Mouse (Mus musculus) thymus, adult 18-20 months (tissue): Measurements from ENCODE around the gene Cox17.

Source experiments
- DNase-seq, 2 experiments: peaks; one replicate each; pipeline ENCODE4 v3.0.0; 2022; ENCODE audit warnings: mixed read lengths in 2 of 2

Cox17 gene

DNA sequence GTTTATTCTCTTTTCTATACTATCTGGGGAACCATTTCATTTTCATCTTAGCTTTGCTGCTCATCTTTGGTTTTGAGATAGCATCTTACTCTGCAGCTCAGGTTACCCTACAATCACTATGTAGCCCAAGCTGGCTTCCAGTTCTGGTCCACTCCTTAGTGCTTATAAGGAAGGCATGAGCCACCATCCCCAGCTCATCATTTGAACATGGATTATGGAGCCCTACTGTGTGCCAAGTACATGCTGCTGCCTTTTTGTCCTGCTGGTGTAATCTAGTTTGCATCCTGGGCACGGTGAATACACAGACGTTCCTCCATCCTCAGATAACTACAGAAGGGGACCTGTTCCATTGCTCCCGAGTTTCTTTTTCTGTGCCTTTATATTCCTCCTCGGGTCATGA lies 26.1 kb downstream of the Cox17 start:
- no peak for DNase-seq

DNA sequence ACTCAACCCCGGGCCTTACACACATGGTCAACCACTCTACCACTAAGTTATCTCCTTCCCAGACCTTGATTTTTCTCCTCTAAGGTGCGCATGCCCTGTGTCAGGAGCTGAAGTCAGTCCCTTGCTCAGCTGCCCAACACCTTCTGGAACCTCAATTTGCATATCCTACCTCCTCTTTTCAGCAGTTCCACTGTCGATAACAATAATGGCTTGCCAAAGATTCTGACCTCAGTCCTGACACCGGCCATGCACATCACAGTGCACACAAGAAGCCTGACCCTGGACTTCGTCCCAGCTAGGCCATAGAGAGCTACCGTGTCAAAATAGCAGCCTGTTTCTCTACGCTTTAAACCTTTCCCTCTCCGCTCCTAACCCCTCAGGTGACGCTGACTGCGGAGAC lies 26.6 kb downstream of the Cox17 start:
- no peak for DNase-seq

- DNase-seq = no peak
Measured at GRCm38 (mm10) chr16:38373941-38374340, 27.1 kb downstream of the Cox17 start.

GRCm38 (mm10) chr16:38374379-38375140 lies 27.8 kb downstream of the Cox17 start:
- DNase-seq = no peak

DNA sequence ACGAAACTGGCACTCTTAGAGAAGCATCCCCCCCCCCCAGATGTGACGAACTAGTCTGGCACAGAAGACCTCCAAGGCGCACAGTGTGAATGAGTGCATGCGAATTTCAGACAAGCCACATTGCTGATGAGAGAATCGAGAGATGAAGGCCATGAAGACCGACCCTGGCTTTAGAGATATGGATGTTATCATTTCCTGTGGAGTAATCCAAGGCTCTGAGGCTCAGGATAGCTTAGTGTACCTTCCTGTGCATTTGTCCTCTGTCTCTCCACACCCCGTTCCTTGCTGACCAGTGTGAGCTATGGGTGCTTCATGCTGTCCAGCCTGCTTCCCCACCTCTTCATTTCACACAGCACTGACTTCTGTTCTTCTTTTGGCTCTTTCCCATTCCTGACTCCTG lies 28.4 kb downstream of the Cox17 start:
- DNase-seq = no peak

DNA sequence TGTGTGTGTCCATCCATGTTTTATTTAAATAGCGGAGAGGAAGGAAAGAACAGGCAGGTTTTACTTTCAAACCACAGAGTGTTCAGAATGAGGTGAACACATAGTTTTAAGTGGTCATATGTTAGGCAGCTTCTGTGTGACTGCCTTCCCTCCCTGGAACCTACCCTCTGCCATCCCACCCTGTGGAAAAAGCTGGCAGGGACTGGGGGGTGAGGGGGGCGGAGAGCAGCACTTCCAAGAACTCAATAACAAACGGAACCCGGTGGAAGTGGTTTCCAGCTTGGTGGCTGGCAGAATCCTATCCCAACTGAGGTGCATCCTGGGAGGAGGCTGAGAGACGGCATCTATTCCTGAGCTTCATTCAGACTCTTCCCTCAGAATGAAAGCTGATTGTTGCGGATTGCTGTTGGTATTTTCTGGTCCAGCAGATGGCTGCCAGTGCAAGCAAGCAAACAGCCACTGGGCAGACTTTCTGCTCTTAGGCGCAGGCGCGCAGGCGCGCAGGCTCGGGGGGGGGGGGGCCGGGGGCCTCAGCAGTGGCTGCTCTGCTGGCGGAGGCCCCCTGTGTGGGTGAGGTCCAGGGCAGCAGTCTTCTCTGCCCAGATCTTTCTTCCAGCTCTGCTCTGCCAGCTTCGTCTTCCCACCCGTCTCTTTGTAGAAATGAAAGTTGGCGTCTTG lies 29.5 kb downstream of the Cox17 start:
- no peak for DNase-seq

GRCm38 (mm10) chr16:38376841-38377249 lies 30.1 kb downstream of the Cox17 start:
- DNase-seq = no peak

- DNase-seq = no peak
Measured at GRCm38 (mm10) chr16:38377546-38377945, 30.8 kb downstream of the Cox17 start.

DNA sequence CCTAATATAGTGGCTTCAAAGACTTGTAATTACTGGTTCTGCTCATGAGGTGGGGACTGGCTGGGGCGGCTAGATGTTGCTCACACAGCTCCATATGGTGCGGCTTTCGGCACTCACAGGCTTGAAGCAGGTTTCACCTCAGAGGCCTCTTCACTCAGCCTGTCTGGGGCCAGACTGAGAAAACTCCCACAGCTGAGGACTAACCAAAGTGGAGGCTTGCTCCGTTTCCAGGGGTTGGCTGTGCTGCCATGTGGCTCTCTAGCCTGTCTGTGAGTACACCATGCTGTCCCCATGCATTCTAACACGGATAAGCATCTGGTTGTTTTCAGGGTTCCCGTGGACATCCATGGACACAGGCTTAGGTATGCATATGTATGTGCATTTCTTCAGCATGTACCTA lies 31.8 kb downstream of the Cox17 start:
- no peak for DNase-seq

- DNase-seq = no peak
Measured at GRCm38 (mm10) chr16:38379088-38379487, 32.3 kb downstream of the Cox17 start.

DNA sequence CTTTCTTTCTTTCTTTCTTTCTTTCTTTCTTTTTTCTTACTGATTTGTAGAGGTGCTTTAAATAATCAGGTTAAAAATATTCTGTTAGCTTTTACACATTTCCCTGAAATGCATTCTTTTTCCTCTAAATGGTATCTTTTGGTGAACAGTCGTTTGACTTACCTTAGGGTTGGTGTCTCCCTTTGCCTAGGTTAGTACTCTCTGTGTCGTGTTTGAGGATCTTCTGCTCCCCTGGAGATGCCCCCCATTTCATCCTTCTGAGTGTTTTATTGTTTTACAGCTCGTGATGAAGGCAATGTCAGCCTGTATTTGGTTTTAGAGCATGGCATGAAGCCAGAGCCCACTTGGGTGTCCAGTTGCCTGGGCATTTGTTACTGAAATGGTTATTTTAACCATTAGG lies 32.7 kb downstream of the Cox17 start:
- DNase-seq = no peak

- no peak for DNase-seq
Measured at GRCm38 (mm10) chr16:38379926-38380325, 33.1 kb downstream of the Cox17 start.

DNA sequence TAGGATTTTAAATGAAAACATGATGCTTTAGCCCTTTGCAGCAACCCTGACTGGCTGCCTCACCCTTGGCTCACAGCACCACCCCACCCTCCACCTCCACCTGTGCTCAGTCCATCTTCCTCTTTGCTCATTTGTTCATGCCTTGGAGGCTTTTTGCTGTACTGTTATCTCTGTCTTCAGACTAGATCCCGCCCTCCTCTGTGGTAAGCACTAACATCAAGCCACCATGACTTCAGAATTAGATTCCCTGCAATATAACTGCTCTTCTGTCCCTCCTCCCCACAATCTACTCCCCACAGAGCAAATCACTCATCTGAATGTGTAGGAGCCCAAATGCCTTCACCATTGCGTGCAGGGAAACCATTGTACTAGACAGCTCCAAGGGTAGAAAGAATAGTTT lies 36.9 kb downstream of the Cox17 start:
- DNase-seq = no peak

DNA sequence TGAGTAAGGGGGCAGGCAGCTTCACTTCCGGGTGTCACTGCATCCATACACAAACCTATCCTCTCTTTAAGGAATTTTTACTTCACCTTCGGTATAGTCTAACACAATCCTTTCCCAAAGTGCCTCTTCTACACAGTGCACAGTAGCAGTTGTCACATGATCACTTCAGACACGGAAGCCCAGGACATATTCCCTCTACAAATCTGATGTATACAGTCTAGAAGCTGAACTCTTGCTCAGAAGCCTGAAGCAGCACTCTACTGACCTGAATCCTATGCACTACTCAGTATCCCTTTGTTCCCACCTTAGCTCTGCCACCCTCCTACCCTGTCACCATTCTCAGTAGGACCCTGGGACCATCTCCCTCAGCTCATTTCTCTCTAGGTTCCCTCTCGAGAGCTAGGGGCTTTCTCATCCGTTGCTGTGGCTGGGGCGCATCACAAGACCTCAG lies 38.4 kb downstream of the Cox17 start:
- DNase-seq = no peak

DNA sequence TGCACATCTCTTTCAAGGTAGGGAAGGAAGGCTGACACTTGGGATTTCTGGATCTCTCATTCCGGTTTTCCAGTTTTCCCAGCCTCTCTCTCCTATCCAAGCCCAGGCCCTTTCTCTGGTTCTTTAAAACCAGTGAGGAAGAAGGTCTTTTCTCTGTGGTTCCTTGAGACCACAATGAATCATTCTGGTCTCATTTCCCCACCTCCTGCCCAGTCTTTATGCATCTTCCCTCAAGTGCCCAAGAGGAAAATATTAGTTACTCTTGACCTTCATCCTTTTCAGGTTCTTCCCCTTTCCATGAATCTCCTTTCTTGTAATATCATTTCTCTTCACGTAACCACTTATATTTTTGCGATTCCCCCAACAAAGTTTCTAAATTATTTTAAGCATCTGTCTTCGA lies 38.9 kb downstream of the Cox17 start:
- DNase-seq = no peak

GRCm38 (mm10) chr16:38387389-38387788 lies 40.6 kb downstream of the Cox17 start:
- no peak for DNase-seq

GRCm38 (mm10) chr16:38388757-38389156 lies 42.0 kb downstream of the Cox17 start:
- DNase-seq = no peak

- no peak for DNase-seq
Measured at GRCm38 (mm10) chr16:38389284-38389893, 42.6 kb downstream of the Cox17 start.

GRCm38 (mm10) chr16:38390322-38390721 lies 43.5 kb downstream of the Cox17 start:
- no peak for DNase-seq

DNA sequence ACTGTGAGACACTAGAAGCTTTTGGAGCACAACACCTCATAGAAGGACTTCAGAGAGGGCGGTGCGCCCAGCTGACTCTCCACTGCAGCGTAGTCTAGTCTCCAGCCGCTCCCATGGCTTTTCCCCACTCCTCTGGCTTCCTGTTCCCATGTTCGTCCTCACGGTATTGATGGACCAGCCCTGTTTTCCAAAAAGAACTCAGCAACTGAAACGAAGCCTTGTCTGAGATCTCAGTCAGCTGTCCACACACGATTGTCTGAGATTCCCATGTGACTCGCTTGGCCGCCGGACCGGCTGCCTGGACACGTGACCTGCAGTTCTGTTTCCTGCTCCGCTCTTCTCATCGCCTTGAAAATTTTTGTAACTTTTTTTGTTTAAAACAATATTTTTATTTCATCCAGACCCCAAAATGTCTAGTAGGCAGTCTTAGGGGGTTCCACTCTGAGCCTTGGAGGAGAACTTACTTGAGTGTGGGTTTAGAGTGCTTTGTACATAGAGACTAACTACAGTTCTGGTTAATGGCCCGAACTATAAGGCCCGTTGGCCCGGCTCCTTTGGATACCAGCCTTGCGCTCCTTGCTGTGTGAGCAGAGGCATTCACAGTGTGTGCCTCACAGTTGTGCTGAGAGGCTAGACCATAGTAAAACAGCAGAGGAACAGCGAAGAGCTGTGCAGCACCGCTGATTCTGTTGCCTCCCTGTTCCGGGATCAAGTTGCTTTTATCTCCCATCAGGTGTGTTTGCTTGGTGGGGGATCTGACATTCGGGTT lies 45.5 kb downstream of the Cox17 start:
- DNase-seq = no peak

- DNase-seq = no peak
Measured at GRCm38 (mm10) chr16:38394191-38394618, 47.4 kb downstream of the Cox17 start.

DNA sequence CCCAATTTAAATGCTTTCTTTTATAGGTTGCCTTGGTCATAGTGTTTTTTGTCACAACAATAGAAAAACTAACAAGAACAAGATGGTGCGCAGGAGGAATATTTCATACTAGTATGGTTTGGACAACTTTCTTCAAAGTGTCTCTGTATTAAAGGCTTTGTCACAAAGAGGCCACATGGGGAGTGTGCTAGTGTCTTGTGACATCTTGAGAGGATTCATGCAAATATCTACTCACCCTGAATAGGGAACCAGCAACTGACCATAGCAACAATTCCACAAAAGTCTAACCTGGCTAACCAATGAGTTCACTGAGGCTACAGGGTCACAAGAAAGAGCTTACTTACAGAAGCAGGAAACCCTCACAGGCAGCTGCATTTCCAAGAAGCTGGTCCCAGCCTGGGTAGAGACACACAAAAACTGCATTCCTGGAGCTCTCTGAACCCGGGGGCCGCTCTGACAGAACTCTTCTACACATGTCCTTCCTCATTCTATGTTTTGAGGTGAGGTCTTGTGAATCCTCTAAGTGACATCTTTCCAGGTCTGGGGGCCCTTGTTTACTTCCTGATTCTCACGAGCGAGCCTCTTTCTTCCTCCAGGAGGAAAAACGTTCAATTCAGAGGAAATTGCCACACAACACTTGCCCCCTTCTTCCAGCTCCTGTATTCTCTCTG lies 48.4 kb downstream of the Cox17 start:
- DNase-seq = no peak

DNA sequence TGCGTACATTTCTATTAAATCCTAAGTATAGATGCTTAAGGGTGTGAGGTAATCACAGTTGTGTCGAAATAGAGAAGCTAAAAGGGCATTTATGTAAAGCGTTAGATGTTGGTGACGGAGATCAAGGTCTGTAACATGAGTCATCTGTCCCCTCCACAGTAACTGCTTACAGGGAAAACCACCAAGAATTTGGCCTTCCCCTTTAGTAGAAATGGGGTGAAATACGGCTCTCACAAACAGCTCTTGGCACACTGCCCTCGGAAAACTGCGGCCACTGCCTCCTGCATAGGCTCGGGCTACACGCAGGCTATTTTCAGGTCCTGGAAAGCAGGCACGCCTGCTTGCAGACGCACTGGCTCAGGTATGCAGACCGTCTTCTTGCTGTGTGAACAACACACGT lies 49.4 kb downstream of the Cox17 start:
- no peak for DNase-seq
